Mouse (Mus musculus): ENCODE measurements around the gene Neurl2.

Gene Neurl2

GRCm38 (mm10) chr2:164786388-164786885 is 46.8 kb downstream of the Neurl2 start:
- in situ Hi-C loops (cut with MseI, MboI): no loop called here

DNA sequence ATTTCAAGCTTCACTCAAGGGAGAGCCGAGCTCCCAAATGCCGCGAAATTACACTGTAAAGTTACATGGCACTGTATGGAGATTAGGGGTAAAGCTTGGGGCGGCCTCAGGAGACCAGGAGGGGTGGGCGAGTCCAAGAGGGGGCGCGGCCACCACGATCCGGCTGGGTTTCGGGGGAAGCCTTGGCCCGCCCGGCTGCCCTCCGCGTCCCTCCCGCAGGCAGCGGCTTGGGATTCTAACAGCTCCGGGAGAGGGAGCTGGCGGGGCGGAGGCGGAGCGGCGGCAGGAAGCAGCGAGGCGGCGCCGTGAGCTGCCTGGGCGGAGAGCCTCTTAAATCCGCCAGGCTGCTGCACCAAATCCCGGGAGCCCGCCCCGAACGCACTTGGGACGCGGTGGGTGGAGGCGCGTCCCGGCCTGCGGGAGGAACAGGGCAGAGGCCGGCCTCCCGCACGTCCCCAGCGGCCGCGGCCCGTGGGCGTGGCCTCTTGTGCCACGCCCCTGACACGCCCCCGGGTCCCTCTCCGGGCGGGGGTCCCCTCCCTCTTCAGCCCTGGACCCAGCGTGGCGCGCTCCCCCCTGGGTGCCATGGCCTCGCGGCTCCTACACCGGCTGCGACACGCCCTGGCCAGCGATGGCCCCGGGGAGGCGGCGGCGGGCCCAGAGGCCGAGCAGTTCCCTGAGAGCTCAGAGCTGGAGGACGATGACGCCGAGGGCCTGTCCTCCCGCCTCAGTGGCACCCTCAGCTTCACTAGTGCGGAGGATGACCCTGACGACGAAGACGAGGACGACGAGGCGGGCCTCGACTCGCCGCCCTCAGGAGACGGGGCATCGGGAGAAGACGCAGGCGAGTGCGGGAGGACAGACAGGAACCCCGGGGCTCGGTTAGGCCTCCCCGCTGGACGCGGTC is 47.5 kb downstream of the Neurl2 start, which contains the start of gene Snx21:
Gene Snx21 (plus strand): TSS at position 343 of the 907 bp plus-strand sequence.
- in situ Hi-C loops (cut with MseI, MboI): no loop called here

DNA sequence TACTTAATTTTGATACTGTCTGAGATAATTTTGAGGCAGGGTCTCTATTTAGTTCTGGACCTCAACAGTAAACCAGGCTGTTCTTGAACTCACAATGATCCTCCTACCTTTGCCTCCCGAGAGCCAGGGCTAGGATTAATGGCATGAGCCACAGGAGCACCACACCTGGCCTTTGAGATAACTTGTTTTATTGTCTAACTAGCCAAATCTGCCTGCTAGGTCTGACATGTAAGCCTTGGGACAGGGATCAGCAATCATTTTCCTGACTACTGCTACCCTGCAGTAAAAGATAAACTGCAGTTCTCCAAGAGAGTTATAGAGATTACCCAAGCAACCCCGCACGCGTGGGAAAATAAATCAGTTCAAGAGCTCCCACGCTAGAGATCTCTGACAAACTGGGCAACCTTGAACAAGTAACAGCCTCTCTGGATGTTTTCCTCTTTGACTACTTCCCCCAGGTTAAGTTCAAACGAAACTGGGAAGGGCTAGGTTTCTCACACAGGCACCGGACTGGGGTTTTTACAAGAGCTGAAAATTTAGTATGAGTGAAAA is 48.3 kb downstream of the Neurl2 start:
- in situ Hi-C loops (cut with MseI, MboI): no loop called here

- in situ Hi-C loops (cut with MseI, MboI): no loop called here
Observed at GRCm38 (mm10) chr2:164783926-164784581, 49.2 kb downstream of the Neurl2 start.

DNA sequence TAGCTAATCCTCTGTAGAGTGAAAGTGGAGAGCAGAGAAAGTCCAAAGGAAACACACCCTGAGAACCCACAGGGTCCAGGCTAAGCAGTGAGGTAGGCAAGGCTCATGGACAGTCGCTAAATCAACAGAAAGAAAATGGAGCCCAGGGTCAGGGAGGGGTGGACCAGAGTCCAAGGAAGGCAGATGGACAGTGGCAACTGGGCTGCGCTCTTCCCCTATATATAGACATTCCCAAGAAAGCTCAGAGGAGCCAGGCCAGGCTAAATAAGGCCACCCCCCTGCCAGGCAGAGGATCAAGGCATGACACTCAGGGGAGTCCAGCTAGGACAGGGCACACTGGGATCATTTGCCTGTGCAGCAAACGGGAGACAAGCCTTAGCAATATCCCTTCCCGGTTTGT is 51.4 kb downstream of the Neurl2 start:
- in situ Hi-C loops (cut with MseI, MboI): no loop called here

Data from mouse trophoblast stem cell (cell line).